Mouse (Mus musculus): ENCODE data around the gene Pmm1. TPM values are rescaled to one million over a fixed set of nuclear protein-coding genes. Genes with fewer than 3 reads are reported as not detected.

Gene Pmm1
- 78.6 and 96.6 TPM in 2 replicates for polyA plus RNA-seq (2014; fragmentation: Nextera tagmentation; extraction: Ambion mirVana)

- H3K27me3 ChIP-seq (ENCODE audit: control insufficient read depth, insufficient read depth, low read length): no peaks in the 10 kb centered on the region
- peaks cover 2% of the 10 kb centered on the region for H3K36me3 ChIP-seq (ENCODE audit: control insufficient read depth, insufficient read depth, low read length)
- peak within 1 kb of the TSS; percentile 94 for H3K4me2 ChIP-seq (ENCODE audit: low read depth, low read length)
- H3K4me3 ChIP-seq (ENCODE audit: low read depth, low read length): peak within 1 kb of the TSS; percentile 65
- peak within 1 kb of the TSS; percentile 86 for H3K27ac ChIP-seq (ENCODE audit: low read depth, low read length)
- peak; percentile 96 for ATAC-seq (ENCODE audit: low read depth)
- H3K9ac ChIP-seq (replicated peaks; ENCODE audit: low read depth, low read length): peak within 1 kb of the TSS; percentile 82
- under 1% methylated on average over 77 of the region's 77 CpGs for WGBS
- no peaks in the 10 kb centered on the region for H3K4me1 ChIP-seq (ENCODE audit: control insufficient read depth, insufficient read depth, low read length)
- H3K9me3 ChIP-seq (ENCODE audit: control insufficient read depth, low read length): no peaks in the 10 kb centered on the region
Observed at GRCm38 (mm10) chr15:81960171-81961077, at the start of gene Pmm1. Gene Pmm1 (minus strand): TSS chr15:81960930.

- Histone ChIP-seq H3K27ac (ENCODE audit: low read depth, low read length) (no peak overlapping the region), H3K4me3 (ENCODE audit: low read depth, low read length) (no peak overlapping the region), H3K4me2 (ENCODE audit: low read depth, low read length) (no peak overlapping the region), H3K36me3 (ENCODE audit: control insufficient read depth, insufficient read depth, low read length) (peaks cover 4% of the 10 kb centered on the region), H3K4me1 (ENCODE audit: control insufficient read depth, insufficient read depth, low read length) (no peaks in the 10 kb centered on the region), H3K9ac (replicated peaks; ENCODE audit: low read depth, low read length) (no peak overlapping the region), H3K27me3 (ENCODE audit: control insufficient read depth, insufficient read depth, low read length) (no peaks in the 10 kb centered on the region), H3K9me3 (ENCODE audit: control insufficient read depth, low read length) (no peaks in the 10 kb centered on the region)
- no peak for ATAC-seq (ENCODE audit: low read depth)
- 95% methylated on average over 8 of the region's 8 CpGs for WGBS
Observed at GRCm38 (mm10) chr15:82004257-82004656, 43.5 kb upstream of the Pmm1 start.

GRCm38 (mm10) chr15:81993992-81994391 is 33.3 kb upstream of the Pmm1 start:
- WGBS: 82% methylated on average over 6 of the region's 6 CpGs
- no peak for ATAC-seq (ENCODE audit: low read depth)
- H3K27me3 ChIP-seq (ENCODE audit: control insufficient read depth, insufficient read depth, low read length): no peaks in the 10 kb centered on the region

GRCm38 (mm10) chr15:81990549-81990948 is 29.8 kb upstream of the Pmm1 start:
- Histone ChIP-seq H3K27me3 (ENCODE audit: control insufficient read depth, insufficient read depth, low read length) (no peaks in the 10 kb centered on the region), H3K27ac (ENCODE audit: low read depth, low read length) (no peak overlapping the region), H3K4me2 (ENCODE audit: low read depth, low read length) (no peak overlapping the region), H3K9ac (replicated peaks; ENCODE audit: low read depth, low read length) (no peak overlapping the region), H3K4me1 (ENCODE audit: control insufficient read depth, insufficient read depth, low read length) (no peaks in the 10 kb centered on the region), H3K9me3 (ENCODE audit: control insufficient read depth, low read length) (no peaks in the 10 kb centered on the region), H3K4me3 (ENCODE audit: low read depth, low read length) (no peak overlapping the region), H3K36me3 (ENCODE audit: control insufficient read depth, insufficient read depth, low read length) (peaks cover 13% of the 10 kb centered on the region; the same call in 1 of the 2 replicates)
- 56% methylated on average over 7 of the region's 7 CpGs for WGBS
- no peak for ATAC-seq (ENCODE audit: low read depth)

More at GRCm38 (mm10) chr15:81993992-81994391, 33.3 kb upstream of the Pmm1 start:
- Histone ChIP-seq H3K27ac (ENCODE audit: low read depth, low read length) (no peak overlapping the region), H3K9me3 (ENCODE audit: control insufficient read depth, low read length) (no peaks in the 10 kb centered on the region), H3K4me1 (ENCODE audit: control insufficient read depth, insufficient read depth, low read length) (no peaks in the 10 kb centered on the region), H3K4me3 (ENCODE audit: low read depth, low read length) (no peak overlapping the region), H3K9ac (replicated peaks; ENCODE audit: low read depth, low read length) (no peak overlapping the region), H3K4me2 (ENCODE audit: low read depth, low read length) (no peak overlapping the region), H3K36me3 (ENCODE audit: control insufficient read depth, insufficient read depth, low read length) (peaks cover 38% of the 10 kb centered on the region)

- Histone ChIP-seq H3K4me2 (ENCODE audit: low read depth, low read length) (no peak overlapping the region), H3K27ac (ENCODE audit: low read depth, low read length) (no peak overlapping the region), H3K9me3 (ENCODE audit: control insufficient read depth, low read length) (no peaks in the 10 kb centered on the region), H3K4me3 (ENCODE audit: low read depth, low read length) (no peak overlapping the region), H3K27me3 (ENCODE audit: control insufficient read depth, insufficient read depth, low read length) (no peaks in the 10 kb centered on the region), H3K36me3 (ENCODE audit: control insufficient read depth, insufficient read depth, low read length) (peaks cover 9% of the 10 kb centered on the region; the same call in 1 of the 2 replicates), H3K9ac (replicated peaks; ENCODE audit: low read depth, low read length) (no peak overlapping the region), H3K4me1 (ENCODE audit: control insufficient read depth, insufficient read depth, low read length) (no peaks in the 10 kb centered on the region)
- peak; percentile 82; the same call in 1 of the 2 replicates for ATAC-seq (ENCODE audit: low read depth)
- 43% methylated on average over 11 of the region's 11 CpGs for WGBS
Observed at GRCm38 (mm10) chr15:81989371-81990062, 28.8 kb upstream of the Pmm1 start.

- ATAC-seq (ENCODE audit: low read depth): no peak
- no peak within 1 kb of the TSS for H3K27ac ChIP-seq (ENCODE audit: low read depth, low read length)
- WGBS: 81% methylated on average over 3 of the region's 3 CpGs
Observed at GRCm38 (mm10) chr15:81987646-81988045, 26.9 kb upstream of the Pmm1 start, which contains the start of gene Xrcc6. Gene Xrcc6 (plus strand): TSS chr15:81987835.

GRCm38 (mm10) chr15:81985267-81986161 is 24.8 kb upstream of the Pmm1 start:
- no peak overlapping the region for H3K4me2 ChIP-seq (ENCODE audit: low read depth, low read length)
- H3K27me3 ChIP-seq (ENCODE audit: control insufficient read depth, insufficient read depth, low read length): no peaks in the 10 kb centered on the region
- no peaks in the 10 kb centered on the region for H3K36me3 ChIP-seq (ENCODE audit: control insufficient read depth, insufficient read depth, low read length)
- no peak for ATAC-seq (ENCODE audit: low read depth)
- H3K9ac ChIP-seq (replicated peaks; ENCODE audit: low read depth, low read length): no peak overlapping the region
- H3K27ac ChIP-seq (ENCODE audit: low read depth, low read length): no peak overlapping the region
- WGBS: 54% methylated on average over 2 of the region's 2 CpGs
- no peaks in the 10 kb centered on the region for H3K4me1 ChIP-seq (ENCODE audit: control insufficient read depth, insufficient read depth, low read length)
- H3K4me3 ChIP-seq (ENCODE audit: low read depth, low read length): no peak overlapping the region
- H3K9me3 ChIP-seq (ENCODE audit: control insufficient read depth, low read length): no peaks in the 10 kb centered on the region

More at GRCm38 (mm10) chr15:81987646-81988045, 26.9 kb upstream of the Pmm1 start, which contains the start of gene Xrcc6:
- Histone ChIP-seq H3K9ac (replicated peaks; ENCODE audit: low read depth, low read length) (no peak within 1 kb of the TSS), H3K9me3 (ENCODE audit: control insufficient read depth, low read length) (no peaks in the 10 kb centered on the region), H3K27me3 (ENCODE audit: control insufficient read depth, insufficient read depth, low read length) (no peaks in the 10 kb centered on the region), H3K4me1 (ENCODE audit: control insufficient read depth, insufficient read depth, low read length) (no peaks in the 10 kb centered on the region), H3K4me2 (ENCODE audit: low read depth, low read length) (no peak within 1 kb of the TSS), H3K36me3 (ENCODE audit: control insufficient read depth, insufficient read depth, low read length) (0 out of 2 replicates have a peak, but pooled peaks cover 3% of the 10 kb centered on the region), H3K4me3 (ENCODE audit: low read depth, low read length) (no peak within 1 kb of the TSS)

- 68% methylated on average over 1 of the region's 1 CpGs for WGBS
- Histone ChIP-seq H3K9me3 (ENCODE audit: control insufficient read depth, low read length) (no peaks in the 10 kb centered on the region), H3K27ac (ENCODE audit: low read depth, low read length) (no peak overlapping the region), H3K36me3 (ENCODE audit: control insufficient read depth, insufficient read depth, low read length) (no peaks in the 10 kb centered on the region), H3K9ac (replicated peaks; ENCODE audit: low read depth, low read length) (no peak overlapping the region), H3K4me2 (ENCODE audit: low read depth, low read length) (no peak overlapping the region), H3K4me3 (ENCODE audit: low read depth, low read length) (no peak overlapping the region), H3K4me1 (ENCODE audit: control insufficient read depth, insufficient read depth, low read length) (no peaks in the 10 kb centered on the region), H3K27me3 (ENCODE audit: control insufficient read depth, insufficient read depth, low read length) (no peaks in the 10 kb centered on the region)
- ATAC-seq (ENCODE audit: low read depth): no peak
Observed at GRCm38 (mm10) chr15:81982173-81982572, 21.4 kb upstream of the Pmm1 start.

Measured in neural tube, embryonic 14.5 days (tissue).